Mouse (Mus musculus) embryonic facial prominence, embryonic 11.5 days (tissue): ENCODE data around the gene Mfrp. TPM values are rescaled to one million over a fixed set of nuclear protein-coding genes. Genes with fewer than 3 reads are reported as not detected.

Experiments used
- ATAC-seq: fragments of 200-750 bp; cut with Nextera tagmentation; replicated peaks from 2 replicates; pipeline ENCODE4 v1.8.0; 2017; ENCODE audit warnings: low read depth; ENCODE audit not compliant: insufficient number of reproducible peaks, low FRiP score, low TSS enrichment
- DNase-seq: peaks from one replicate; pipeline ENCODE4 v3.0.0-alpha.2; 2015; ENCODE audit warnings: low spot score
- H3K27ac ChIP-seq: fragments of 300-500 bp; sonication (generic); replicated peaks from 2 replicates; pipeline ENCODE4 v1.5.1; 2014; ENCODE audit warnings: mild to moderate bottlenecking, low read depth, low read length, control low read depth
- H3K27me3 ChIP-seq: fragments of 300-500 bp; sonication (generic); 2 replicates; pipeline ENCODE4 v1.6.1; 2014; ENCODE audit warnings: mild to moderate bottlenecking, low read length, moderate library complexity, mixed read lengths; ENCODE audit not compliant: control insufficient read depth, insufficient read depth
- H3K36me3 ChIP-seq: fragments of 300-500 bp; sonication (generic); replicated peaks from 2 replicates; pipeline ENCODE4 v1.6.1; 2014; ENCODE audit warnings: low read depth, mild to moderate bottlenecking, low read length, moderate library complexity, mixed read lengths; ENCODE audit not compliant: control insufficient read depth, insufficient read depth
- H3K4me1 ChIP-seq: fragments of 300-500 bp; sonication (generic); 2 replicates; pipeline ENCODE4 v1.6.1; 2014; ENCODE audit warnings: low read length, mixed read lengths; ENCODE audit not compliant: control insufficient read depth, insufficient read depth
- H3K4me2 ChIP-seq: fragments of 300-500 bp; sonication (generic); 2 replicates; pipeline ENCODE4 v1.6.1; 2014; ENCODE audit warnings: low read depth, mild to moderate bottlenecking, control low read depth, low read length, moderate library complexity
- H3K4me3 ChIP-seq: fragments of 300-500 bp; sonication (generic); 2 replicates; pipeline ENCODE4 v1.5.1; 2014; ENCODE audit warnings: low read depth, low read length, control low read depth
- H3K9ac ChIP-seq: fragments of 300-500 bp; sonication (generic); replicated peaks from 2 replicates; pipeline ENCODE4 v1.6.1; 2014; ENCODE audit warnings: mild to moderate bottlenecking, control low read depth, low read length
- H3K9me3 ChIP-seq: fragments of 300-500 bp; sonication (generic); replicated peaks from 2 replicates; pipeline ENCODE4 v1.6.1; 2016; ENCODE audit warnings: mild to moderate bottlenecking, low read length, inconsistent platforms, mixed read lengths; ENCODE audit not compliant: control insufficient read depth
- WGBS: fragments of 180-500 bp; shearing (Covaris S2); extraction: QIAGEN DNeasy Blood & Tissue Kit; methylation state at CpG from one replicate; pipeline ENCODE4 v1.1.7; 2014; 5-methylcytosine and 5-hydroxymethylcytosine counted together
- polyA plus RNA-seq: library from polyadenylated mRNA; unstranded; fragments of >200 nt; fragmentation: Nextera tagmentation; extraction: Ambion mirVana; gene quantifications from 2 replicates; pipeline ENCODE4 v1.2.1, GENCODE M21; 2014

Mfrp gene
- polyA plus RNA-seq, 1 experiment from 2014 or later: 0.32 TPM

- no peak for ATAC-seq
- Histone ChIP-seq H3K4me2 (no peak overlapping the region; the same call in none of the 2 replicates), H3K27ac (no peak overlapping the region), H3K27me3 (peaks cover 6% of the 10 kb centered on the region), H3K4me3 (no peak overlapping the region), H3K4me1 (peaks cover 6% of the 10 kb centered on the region), H3K9ac (no peak overlapping the region), H3K9me3 (no peaks in the 10 kb centered on the region), H3K36me3 (no peaks in the 10 kb centered on the region)
- DNase-seq: no peak
- WGBS: 70% methylated on average over 15 of the region's 15 CpGs
Measured at GRCm38 (mm10) chr9:44085741-44086665, 15.5 kb upstream of the Mfrp start.

GRCm38 (mm10) chr9:44086960-44087359, 14.6 kb upstream of the Mfrp start:
- no peak overlapping the region for H3K27ac ChIP-seq
- H3K27me3 ChIP-seq: peaks cover 6% of the 10 kb centered on the region
- H3K4me1 ChIP-seq: peaks cover 6% of the 10 kb centered on the region
- H3K9me3 ChIP-seq: no peaks in the 10 kb centered on the region
- DNase-seq (no peak), ATAC-seq (no peak)
- H3K9ac ChIP-seq: no peak overlapping the region
- WGBS: 36% methylated on average over 10 of the region's 10 CpGs
- no peak overlapping the region for H3K4me2 ChIP-seq
- H3K36me3 ChIP-seq: no peaks in the 10 kb centered on the region
- no peak overlapping the region for H3K4me3 ChIP-seq

- 7% methylated on average over 15 of the region's 15 CpGs for WGBS
- Histone ChIP-seq H3K4me3 (no peak overlapping the region), H3K9me3 (no peaks in the 10 kb centered on the region), H3K27ac (no peak overlapping the region), H3K36me3 (no peaks in the 10 kb centered on the region; the same call in 1 of the 2 replicates), H3K27me3 (peaks cover 6% of the 10 kb centered on the region), H3K4me2 (no peak overlapping the region; the same call in 1 of the 2 replicates), H3K4me1 (peaks cover 6% of the 10 kb centered on the region), H3K9ac (no peak overlapping the region)
- ATAC-seq (peak; percentile 37; the same call in 1 of the 2 replicates), DNase-seq (peak; percentile 61)
Measured at GRCm38 (mm10) chr9:44087761-44088455, 13.6 kb upstream of the Mfrp start.

- Histone ChIP-seq H3K4me3 (no peak overlapping the region), H3K27ac (no peak overlapping the region), H3K36me3 (no peaks in the 10 kb centered on the region; the same call in 1 of the 2 replicates), H3K4me2 (no peak overlapping the region), H3K9me3 (no peaks in the 10 kb centered on the region), H3K27me3 (peaks cover 6% of the 10 kb centered on the region), H3K4me1 (peaks cover 6% of the 10 kb centered on the region; the same call in 1 of the 2 replicates), H3K9ac (no peak overlapping the region)
- WGBS: 66% methylated on average over 12 of the region's 12 CpGs
- ATAC-seq (no peak), DNase-seq (no peak)
Measured at GRCm38 (mm10) chr9:44088877-44089608, 12.5 kb upstream of the Mfrp start.

GRCm38 (mm10) chr9:44093612-44094503, 7.7 kb upstream of the Mfrp start:
- Histone ChIP-seq H3K9me3 (no peaks in the 10 kb centered on the region), H3K4me2 (no peak overlapping the region), H3K9ac (no peak overlapping the region), H3K4me3 (no peak overlapping the region), H3K4me1 (no peaks in the 10 kb centered on the region; the same call in 1 of the 2 replicates), H3K27ac (no peak overlapping the region), H3K36me3 (no peaks in the 10 kb centered on the region; the same call in 1 of the 2 replicates), H3K27me3 (no peaks in the 10 kb centered on the region)
- peak; percentile 83 for DNase-seq
- WGBS: 32% methylated on average over 24 of the region's 24 CpGs
- peak; percentile 81; the same call in 1 of the 2 replicates for ATAC-seq

- Histone ChIP-seq H3K4me3 (no peak overlapping the region), H3K9me3 (no peaks in the 10 kb centered on the region), H3K4me2 (no peak overlapping the region), H3K4me1 (no peaks in the 10 kb centered on the region; the same call in 1 of the 2 replicates), H3K27me3 (no peaks in the 10 kb centered on the region), H3K9ac (no peak overlapping the region), H3K27ac (no peak overlapping the region), H3K36me3 (no peaks in the 10 kb centered on the region; the same call in 1 of the 2 replicates)
- WGBS: 84% methylated on average over 3 of the region's 3 CpGs
- no peak for ATAC-seq
- no peak for DNase-seq
Measured at GRCm38 (mm10) chr9:44094737-44095136, 6.8 kb upstream of the Mfrp start.

- H3K27ac ChIP-seq: no peak overlapping the region
- DNase-seq (no peak), ATAC-seq (no peak)
- WGBS: 91% methylated on average over 9 of the region's 9 CpGs
- H3K9ac ChIP-seq: no peak overlapping the region
- H3K4me1 ChIP-seq: no peaks in the 10 kb centered on the region; the same call in 1 of the 2 replicates
- H3K36me3 ChIP-seq: no peaks in the 10 kb centered on the region; the same call in 1 of the 2 replicates
- H3K4me3 ChIP-seq: no peak overlapping the region
- no peaks in the 10 kb centered on the region for H3K9me3 ChIP-seq
- H3K27me3 ChIP-seq: no peaks in the 10 kb centered on the region
- no peak overlapping the region for H3K4me2 ChIP-seq
Measured at GRCm38 (mm10) chr9:44095781-44096180, 5.7 kb upstream of the Mfrp start.
